Mouse (Mus musculus) liver, embryonic 16.5 days (tissue): ENCODE results near the gene Rrp7a. TPM values are rescaled to one million over a fixed set of nuclear protein-coding genes. Genes with fewer than 3 reads are reported as not detected.

Source experiments
- ATAC-seq: fragments of 200-750 bp; cut with Nextera tagmentation; 2 replicates; pipeline ENCODE4 v1.8.0; 2017; ENCODE audit warnings: low read depth, mild to moderate bottlenecking, moderate number of reproducible peaks, moderate library complexity
- H3K27ac ChIP-seq: fragments of 300-500 bp; sonication (generic); 2 replicates; pipeline ENCODE4 v1.5.1; 2014; ENCODE audit warnings: mild to moderate bottlenecking, low read length
- H3K27me3 ChIP-seq: fragments of 300-500 bp; sonication (generic); 2 replicates; pipeline ENCODE4 v1.6.1; 2014; ENCODE audit warnings: low read depth, low read length, mixed read lengths; ENCODE audit not compliant: control insufficient read depth, insufficient read depth
- H3K36me3 ChIP-seq: fragments of 300-500 bp; sonication (generic); 2 replicates; pipeline ENCODE4 v1.6.1; 2014; ENCODE audit warnings: mild to moderate bottlenecking; ENCODE audit not compliant: control insufficient read depth, insufficient read depth
- H3K4me1 ChIP-seq: fragments of 300-500 bp; sonication (generic); 2 replicates; pipeline ENCODE4 v1.6.1; 2014; ENCODE audit warnings: low read depth, low read length, mixed read lengths; ENCODE audit not compliant: control insufficient read depth
- H3K4me2 ChIP-seq: fragments of 300-500 bp; sonication (generic); 2 replicates; pipeline ENCODE4 v1.6.1; 2014; ENCODE audit warnings: low read depth, low read length, mixed read lengths
- H3K4me3 ChIP-seq: fragments of 300-500 bp; sonication (generic); 2 replicates; pipeline ENCODE4 v1.5.1; 2014; ENCODE audit warnings: low read depth, mild to moderate bottlenecking, low read length
- H3K9ac ChIP-seq: fragments of 300-500 bp; sonication (generic); 2 replicates; pipeline ENCODE4 v1.6.1; 2014; ENCODE audit warnings: low read depth, low read length
- H3K9me3 ChIP-seq: fragments of 300-500 bp; sonication (generic); replicated peaks from 2 replicates; pipeline ENCODE4 v1.6.1; 2016; ENCODE audit warnings: low read length; ENCODE audit not compliant: control insufficient read depth
- WGBS: fragments of 180-500 bp; shearing (Covaris S2); extraction: QIAGEN DNeasy Blood & Tissue Kit; methylation state at CpG from one replicate; pipeline ENCODE4 v1.1.7; 2014; ENCODE audit not compliant: insufficient replicate concordance; 5-methylcytosine and 5-hydroxymethylcytosine counted together
- polyA plus RNA-seq: library from polyadenylated mRNA; unstranded; fragments of >200 nt; fragmentation: Nextera tagmentation; extraction: Ambion mirVana; gene quantifications from 2 replicates; pipeline ENCODE4 v1.2.1, GENCODE M21; 2015

Gene Rrp7a
- polyA plus RNA-seq, 1 experiment from 2014 or later: 19.4 TPM

DNA sequence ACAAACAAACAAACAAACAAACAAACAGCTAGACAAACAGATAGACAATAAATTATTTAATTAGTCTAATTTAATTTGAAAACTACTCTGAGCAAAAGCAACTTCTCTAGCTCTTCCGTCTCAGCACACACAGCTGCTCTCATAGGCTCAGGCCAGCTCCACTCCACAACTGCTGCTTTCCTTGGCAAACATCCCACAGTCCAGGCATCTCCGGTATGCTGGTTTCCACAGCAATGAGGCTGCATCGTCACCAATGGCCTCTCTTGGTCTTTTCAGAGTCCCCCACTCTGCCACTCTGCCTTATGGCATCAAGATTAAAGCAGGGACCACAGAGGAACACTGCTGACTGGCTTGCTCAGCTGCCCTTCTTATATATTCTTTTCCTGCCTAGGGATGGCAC, 51.7 kb downstream of the Rrp7a start:
- Histone ChIP-seq H3K4me2 (no peak overlapping the region), H3K27me3 (no peaks in the 10 kb centered on the region; the same call in 1 of the 2 replicates), H3K27ac (no peak overlapping the region), H3K4me1 (no peaks in the 10 kb centered on the region), H3K9ac (no peak overlapping the region), H3K4me3 (no peak overlapping the region), H3K36me3 (no peaks in the 10 kb centered on the region), H3K9me3 (no peaks in the 10 kb centered on the region)
- ATAC-seq: no peak
- 63% methylated on average over 3 of the region's 3 CpGs for WGBS

DNA sequence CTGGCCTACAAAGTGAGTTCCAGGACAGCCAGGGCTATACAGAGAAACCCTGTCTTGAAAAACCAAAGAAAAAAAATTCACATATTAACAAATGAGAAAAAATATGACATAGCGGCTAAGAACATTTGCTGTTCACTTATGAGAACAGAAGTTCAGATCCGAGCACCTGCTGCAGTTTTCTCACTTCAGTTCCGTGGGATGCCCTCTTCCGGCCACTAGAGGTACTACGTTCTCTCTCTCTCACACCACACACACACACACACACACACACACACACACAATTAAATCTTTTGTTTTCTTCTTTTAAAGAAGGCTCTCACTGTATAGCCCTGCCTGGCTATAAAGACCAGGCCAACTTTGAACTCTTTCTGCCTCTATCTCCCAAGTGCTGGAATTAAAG, 54.3 kb downstream of the Rrp7a start:
- Histone ChIP-seq H3K4me2 (no peak overlapping the region), H3K9ac (no peak overlapping the region), H3K4me3 (no peak overlapping the region), H3K4me1 (no peaks in the 10 kb centered on the region), H3K27ac (no peak overlapping the region), H3K27me3 (no peaks in the 10 kb centered on the region), H3K9me3 (no peaks in the 10 kb centered on the region), H3K36me3 (no peaks in the 10 kb centered on the region)
- WGBS: 81% methylated on average over 5 of the region's 5 CpGs
- ATAC-seq: no peak

DNA sequence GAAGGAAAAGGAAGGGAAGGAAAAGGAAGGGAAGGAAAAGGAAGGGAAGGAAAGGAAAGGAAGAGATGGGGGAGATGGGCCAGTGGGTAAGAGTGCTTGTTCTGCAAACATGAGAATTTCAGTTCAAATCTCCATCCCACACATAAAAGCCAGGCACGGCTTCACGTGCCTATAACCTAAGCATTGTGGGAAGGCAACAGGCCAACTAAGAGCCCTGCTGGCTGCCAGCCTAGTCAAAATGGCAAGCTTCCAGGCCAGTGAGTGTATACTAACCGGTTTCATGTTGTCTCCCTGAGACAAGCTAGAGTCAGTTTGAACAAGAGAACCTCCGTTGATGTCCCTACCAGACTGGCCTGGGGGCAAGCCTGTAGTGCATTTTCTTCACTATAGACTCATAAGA, 57.1 kb downstream of the Rrp7a start:
- Histone ChIP-seq H3K9ac (no peak overlapping the region), H3K4me1 (no peaks in the 10 kb centered on the region), H3K36me3 (no peaks in the 10 kb centered on the region), H3K27me3 (no peaks in the 10 kb centered on the region; the same call in 1 of the 2 replicates), H3K27ac (no peak overlapping the region), H3K9me3 (no peaks in the 10 kb centered on the region), H3K4me3 (no peak overlapping the region), H3K4me2 (no peak overlapping the region)
- ATAC-seq: no peak
- 72% methylated on average over 4 of the region's 4 CpGs for WGBS

Other genes starting within 250 kb of the Rrp7a start
- 2.1 and 2.4 TPM in 2 replicates for gene Tcf20, start 134.9 kb downstream of the Rrp7a start, polyA plus RNA-seq
- 12.5 and 14.3 TPM in 2 replicates for gene Nfam1, start 89.5 kb downstream of the Rrp7a start, polyA plus RNA-seq
- 15.8 and 16.6 TPM in 2 replicates for gene Serhl, start 33.3 kb downstream of the Rrp7a start, polyA plus RNA-seq
- 54.4 and 55.8 TPM in 2 replicates for gene Poldip3, start 26.6 kb upstream of the Rrp7a start, polyA plus RNA-seq
- gene Cyb5r3, start 49.8 kb upstream of the Rrp7a start, polyA plus RNA-seq: 142 and 171 TPM in 2 replicates
- gene A4galt, start 129.0 kb upstream of the Rrp7a start, polyA plus RNA-seq: 0.13 TPM in 1 of 2 replicates, not detected in the other
- gene Arfgap3, start 227.4 kb upstream of the Rrp7a start, polyA plus RNA-seq: 17.3 and 18.6 TPM in 2 replicates